Mouse (Mus musculus): ENCODE results near the gene Disp2.

- TF ChIP-seq CTCF (IDR thresholded peaks at IDR 0.05; ENCODE audit: insufficient read depth, low read depth, low read length) (no peak), POLR2A (IDR thresholded peaks at IDR 0.05; ENCODE audit: insufficient read depth, low read depth, low read length) (no peak)
Observed at GRCm38 (mm10) chr2:118789501-118789900, 10.0 kb downstream of the Disp2 start.
